Mouse (Mus musculus) layer of hippocampus, adult 9-10 months (tissue): ENCODE results near the gene Ephb6.

ENCODE experiments used
- DNase-seq: peaks from one replicate; pipeline ENCODE4 v3.0.0; 2022; ENCODE audit warnings: low spot score

Gene Ephb6

DNA sequence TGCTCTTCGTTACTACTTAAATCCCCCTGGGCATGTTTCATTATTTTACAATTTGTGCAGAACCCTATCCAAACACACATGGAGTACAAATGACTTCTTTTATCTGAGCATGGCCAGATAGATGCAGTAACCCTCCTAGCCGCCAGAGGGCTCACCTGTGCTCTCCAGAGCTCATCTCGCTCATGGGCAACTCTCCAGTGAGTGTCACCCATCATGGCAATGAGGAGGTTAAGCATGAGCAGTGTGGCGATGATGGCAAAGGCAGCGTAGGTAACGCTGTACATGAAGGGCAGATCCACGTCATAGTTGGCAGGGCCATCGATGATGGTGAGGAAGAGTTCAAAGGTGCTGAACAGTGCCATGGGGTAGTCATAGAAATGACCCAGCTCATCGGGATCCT, 17.4 kb downstream of the Ephb6 start:
- peak; percentile 13 for DNase-seq

DNA sequence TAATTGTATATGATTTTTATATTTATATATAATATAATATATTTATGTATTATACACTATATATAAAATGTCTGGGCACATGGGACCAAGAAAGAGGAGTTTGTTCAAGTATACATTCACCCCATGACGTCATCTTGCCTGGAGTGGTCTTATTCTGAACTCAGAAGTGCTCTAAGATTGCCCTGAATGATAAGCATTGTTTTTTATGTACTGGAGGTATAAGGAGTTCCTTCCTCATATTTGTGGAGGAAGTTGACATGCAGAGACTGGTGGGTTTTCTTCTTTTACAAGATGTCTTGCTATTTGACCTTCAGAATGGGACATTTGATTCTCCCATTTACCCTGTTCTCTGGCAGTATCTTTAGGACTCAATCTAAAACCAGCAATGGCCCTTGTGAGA, 22.9 kb downstream of the Ephb6 start:
- no peak for DNase-seq

DNA sequence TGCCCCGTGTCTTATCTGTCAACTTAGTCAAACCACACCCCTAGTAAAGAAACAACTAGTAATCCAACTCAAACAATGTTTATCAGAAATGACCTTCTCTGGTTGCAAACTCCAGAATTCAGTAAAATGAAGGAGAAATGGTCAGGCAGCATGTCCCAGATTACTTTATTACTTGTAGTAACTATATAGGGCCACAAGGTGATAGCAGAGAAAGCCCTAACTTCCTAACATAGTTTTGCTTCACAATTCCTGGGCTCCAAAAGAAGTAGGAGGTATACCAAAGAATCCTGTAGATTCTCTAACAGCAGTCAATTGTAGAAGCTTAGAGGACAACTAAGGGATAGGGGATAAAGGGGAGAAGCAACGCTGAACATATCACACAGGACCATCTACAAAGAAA, 25.5 kb downstream of the Ephb6 start:
- no peak for DNase-seq

DNA sequence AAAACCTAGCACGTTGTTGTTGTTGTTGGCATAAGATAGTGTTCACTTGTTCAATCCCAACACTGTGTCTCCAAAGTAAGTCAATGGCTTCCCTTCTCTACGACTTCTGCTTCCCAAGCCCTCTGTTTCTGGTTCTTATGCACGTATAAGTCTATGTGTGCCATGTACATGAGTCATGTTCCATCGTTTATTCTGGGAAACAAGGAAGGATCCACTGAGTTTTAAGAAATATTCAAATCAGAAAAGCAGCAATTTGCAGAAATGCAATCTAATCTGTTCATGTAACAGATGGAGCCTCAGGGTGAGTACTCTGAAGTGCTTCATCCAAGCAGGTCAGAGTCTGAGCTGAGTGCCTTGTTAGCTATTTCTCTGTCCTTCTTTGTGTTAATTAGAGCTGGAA, 26.3 kb downstream of the Ephb6 start:
- no peak for DNase-seq

DNA sequence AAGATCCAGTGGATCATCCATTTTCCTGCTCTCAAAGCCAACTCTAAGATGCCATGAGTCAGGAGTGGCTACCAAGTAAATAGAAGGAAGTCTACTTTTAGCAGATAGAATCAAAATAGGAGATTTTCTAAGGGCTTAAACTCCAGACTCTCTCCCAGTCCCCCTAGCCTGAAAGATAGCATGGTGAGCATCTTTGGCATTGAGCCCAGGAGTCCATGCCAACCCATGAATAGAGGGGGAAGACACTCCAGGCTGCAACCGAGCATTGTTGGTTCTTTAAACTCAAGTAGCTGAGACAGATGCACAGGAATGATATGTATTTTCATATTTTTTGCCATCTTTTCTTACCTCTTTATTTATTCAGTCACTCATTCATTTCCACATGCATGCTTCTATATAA, 29.9 kb downstream of the Ephb6 start:
- no peak for DNase-seq

DNA sequence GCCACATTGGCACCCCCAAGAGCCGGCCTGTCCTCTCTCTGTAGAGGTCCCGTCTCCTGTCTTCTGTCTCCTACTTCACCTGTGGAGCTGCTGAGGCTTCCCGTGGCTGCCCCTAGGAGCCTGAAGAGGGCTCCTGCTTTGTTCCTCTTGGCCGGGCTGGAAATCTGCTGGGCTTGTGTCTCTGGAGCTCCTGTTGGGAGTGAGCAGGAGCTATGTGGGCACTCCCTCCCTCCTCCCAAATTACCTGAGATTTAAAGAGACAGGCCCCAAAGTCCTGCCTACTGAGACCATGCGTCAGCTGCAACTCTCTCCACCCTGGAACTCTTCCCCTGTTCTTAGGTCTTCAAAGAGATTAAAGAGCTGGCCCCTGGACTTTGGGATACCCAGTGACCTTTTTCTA, 30.9 kb downstream of the Ephb6 start, which contains the start of gene Trpv6:
Gene Trpv6 (minus strand): TSS at position 228 of the 400 bp plus-strand sequence.
- DNase-seq: no peak

DNA sequence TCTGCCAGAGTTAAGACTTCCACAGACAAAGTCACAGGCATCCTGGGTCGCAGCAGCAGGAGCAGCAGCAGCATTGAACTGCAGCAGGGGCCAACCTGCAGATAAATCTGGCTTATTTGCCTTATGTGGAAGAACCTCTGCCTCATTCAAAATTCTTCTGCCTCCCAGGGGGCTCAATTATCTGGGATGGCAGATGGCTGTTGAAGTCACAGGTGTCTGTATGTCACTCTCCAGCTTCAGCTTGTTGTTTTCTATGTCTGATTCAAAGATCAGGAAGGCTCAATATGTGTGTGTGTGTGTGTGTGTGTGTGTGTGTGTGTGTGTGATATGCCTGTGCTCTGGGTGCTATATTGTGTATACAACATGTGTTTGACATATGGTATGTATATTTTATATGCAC, 32.1 kb downstream of the Ephb6 start:
- DNase-seq: no peak

DNA sequence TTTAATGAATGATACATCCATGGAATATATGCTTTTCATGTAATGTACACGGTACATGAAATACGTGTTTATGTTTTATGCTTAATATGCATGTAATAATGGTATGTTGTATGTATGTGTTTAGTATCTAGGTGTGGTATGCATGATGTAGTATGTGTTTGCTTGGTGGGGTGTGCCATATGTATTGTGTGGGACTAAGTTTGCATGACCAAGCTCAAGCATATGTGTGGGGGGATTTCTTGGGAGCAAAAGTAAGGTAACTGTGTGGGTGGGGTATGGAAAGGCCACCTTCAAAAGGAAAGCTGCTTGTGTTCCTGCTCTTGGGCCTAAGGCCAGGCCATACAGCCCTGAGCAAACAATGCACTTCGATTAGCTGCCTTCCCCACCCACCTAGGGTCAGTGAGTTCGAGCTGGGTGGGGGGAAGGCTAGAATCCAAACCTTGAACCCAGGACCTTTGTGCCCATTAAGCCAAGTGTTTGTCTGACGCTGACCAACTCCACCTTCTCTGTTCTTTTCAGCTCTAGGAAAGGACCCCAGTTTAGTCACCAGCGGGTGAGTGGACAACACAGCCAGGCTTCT, 32.7 kb downstream of the Ephb6 start:
- DNase-seq: no peak

DNA sequence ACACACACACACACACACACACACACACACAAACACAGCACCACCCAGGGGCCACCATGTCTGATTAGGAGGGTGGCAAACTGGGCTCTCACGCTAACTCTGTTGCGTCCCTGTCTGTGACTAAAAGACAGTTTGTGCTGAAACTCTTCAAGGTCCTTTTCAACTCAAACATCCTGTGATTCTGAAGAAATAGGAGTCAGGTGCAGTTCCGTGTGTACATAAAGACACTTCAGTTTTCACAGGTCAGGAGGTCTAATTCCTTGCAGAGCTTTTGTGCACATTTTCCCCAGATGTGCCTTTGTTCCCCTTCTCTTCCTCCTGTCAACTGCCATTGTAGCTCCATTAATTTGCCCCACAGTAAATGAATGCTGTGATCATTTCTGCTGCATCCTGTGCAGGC, 35.2 kb downstream of the Ephb6 start:
- DNase-seq: no peak

DNA sequence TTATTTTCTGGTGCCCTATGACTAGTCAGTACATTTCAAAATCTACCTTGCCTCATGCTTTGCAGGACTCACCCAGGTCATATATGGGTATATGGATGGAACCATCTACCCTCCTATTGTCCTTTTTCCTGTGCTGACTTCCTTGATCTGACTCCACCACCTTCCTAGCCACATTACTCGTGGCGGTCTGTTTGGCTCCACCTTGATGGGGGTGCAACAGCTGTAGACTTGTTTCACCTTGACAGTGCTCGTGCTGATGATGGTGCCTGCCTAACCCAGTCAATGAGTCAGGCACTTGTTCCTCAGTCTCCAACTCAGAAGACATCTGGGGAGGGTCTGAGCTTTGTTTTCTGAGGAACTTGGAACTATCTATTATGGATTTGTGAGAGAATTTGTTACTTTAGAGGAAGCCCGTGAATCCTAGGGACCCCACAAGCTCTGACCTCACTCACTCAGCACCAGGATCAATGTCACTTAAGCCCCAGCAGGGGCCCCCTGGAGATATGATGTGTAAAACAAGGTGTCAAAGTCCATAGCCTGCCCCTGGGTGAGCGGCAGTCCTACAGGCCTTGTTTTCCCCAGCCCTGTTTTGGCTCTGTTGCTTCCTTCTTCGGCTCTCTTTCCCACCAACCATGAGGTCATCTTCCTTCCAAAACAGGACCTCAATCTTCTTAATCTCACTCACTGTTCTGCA, 36.0 kb downstream of the Ephb6 start:
- DNase-seq: no peak

DNA sequence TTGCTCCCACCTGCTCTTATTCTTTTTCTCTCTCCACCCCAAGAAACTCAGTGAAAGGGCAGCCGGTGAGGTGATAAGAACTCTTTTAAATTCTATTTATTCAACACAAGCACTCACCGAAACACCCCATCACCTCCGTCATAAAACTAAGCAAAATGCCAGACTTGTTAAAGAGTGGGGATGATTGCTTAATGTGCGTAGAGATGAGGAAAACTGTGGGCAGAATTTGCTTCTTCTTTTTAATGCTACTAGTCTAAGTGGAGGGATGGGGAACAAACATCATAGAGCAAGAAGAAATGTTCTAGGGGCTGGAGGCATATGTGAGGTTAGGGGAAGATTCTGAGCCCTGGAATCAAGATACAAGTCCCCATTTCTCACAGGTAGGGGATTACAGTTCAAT, 37.5 kb downstream of the Ephb6 start:
- DNase-seq: no peak

DNA sequence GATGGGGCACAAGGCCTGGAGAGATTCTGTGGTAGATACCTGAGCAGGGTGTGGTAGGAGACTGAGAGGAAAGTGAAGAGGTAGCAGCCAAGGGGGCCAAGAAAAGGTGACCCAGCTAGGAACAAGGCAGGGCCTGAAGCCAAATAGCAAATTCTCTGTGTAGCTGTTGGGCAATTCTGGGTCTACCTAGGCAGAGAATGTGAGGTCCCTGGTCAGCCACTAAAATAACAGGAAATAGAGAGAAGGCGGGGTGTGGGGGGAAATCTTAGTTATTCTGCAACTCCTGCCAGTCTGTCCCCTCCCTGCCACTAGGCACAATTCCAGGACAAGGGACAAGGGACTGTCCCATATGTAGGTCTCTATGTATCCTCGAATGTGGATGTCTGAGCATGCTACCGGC, 37.9 kb downstream of the Ephb6 start:
- no peak for DNase-seq

DNA sequence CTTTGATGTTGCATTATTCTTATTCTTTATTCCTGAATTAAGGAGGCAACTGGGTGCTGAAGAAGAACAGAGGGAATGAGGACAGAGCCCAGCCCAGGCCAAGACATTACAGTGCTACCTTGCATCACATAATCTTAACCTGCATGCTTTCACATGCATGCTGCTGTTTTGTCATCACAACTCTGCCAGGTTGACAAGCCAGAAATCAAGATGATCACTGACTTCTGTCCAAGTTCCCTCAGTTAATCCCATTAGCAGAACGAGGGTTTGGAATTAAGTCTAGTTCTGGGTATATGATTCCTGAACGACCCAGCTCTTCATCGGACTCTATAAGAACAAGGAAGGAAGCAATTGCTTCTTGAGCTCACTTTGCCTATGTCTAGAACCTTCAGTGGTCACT, 40.9 kb downstream of the Ephb6 start:
- no peak for DNase-seq

DNA sequence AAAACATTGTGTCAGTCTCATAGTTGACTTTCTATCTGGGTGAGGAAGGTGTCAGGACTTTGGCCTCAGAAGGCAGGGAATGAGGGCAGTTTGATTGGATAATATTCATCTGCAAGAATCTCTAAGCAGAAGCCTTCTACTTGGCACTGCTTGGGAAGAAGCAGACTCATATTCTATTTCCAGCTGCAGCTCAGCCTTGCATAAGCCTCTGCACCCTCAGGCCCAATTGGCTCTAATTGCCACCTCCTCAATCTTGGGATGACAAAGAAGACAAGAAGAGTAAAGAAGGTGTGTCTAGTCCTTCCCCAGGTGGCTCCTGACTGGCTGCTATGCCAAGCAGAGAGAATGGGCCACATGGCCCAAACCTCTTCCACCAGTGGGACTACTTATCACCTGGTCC, 41.4 kb downstream of the Ephb6 start:
- no peak for DNase-seq

DNA sequence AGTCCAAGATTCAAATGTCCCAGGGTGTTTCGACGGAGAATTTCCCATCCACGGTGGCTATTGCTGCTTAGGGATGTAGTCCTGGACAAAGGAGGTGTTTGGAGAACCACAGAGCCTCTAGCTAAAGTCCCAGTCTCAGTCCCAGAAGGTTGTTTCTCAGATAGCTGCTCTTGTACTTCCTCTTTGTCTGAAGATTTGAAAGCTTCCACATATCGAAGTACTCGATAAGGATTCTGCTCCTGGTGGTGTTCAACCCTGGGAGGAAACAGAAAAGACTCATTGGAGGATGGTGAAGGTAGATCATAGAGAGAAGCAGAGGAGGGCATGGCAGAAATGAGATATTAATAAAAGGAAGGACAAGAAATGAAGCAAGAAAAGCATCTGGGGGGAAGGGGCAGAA, 47.9 kb downstream of the Ephb6 start:
- DNase-seq: no peak

DNA sequence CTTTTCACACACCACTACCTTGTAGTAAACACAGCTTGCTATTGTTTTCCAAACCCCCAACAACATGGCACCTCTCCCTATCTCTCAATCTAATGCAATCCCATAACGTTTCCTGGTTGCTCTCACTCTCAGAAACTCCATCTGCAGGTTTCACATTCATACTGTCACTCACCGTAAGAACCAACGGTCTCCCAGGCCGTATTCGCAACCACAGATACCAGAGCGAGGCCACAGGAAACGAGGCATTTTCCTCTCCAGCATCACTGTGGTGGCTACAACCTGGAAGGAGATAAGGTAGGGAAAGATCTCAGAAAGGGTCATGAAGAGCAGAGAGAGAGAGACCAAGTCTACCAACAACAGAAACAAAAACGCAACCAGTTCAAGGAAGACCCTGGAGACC, 49.4 kb downstream of the Ephb6 start:
- no peak for DNase-seq

DNA sequence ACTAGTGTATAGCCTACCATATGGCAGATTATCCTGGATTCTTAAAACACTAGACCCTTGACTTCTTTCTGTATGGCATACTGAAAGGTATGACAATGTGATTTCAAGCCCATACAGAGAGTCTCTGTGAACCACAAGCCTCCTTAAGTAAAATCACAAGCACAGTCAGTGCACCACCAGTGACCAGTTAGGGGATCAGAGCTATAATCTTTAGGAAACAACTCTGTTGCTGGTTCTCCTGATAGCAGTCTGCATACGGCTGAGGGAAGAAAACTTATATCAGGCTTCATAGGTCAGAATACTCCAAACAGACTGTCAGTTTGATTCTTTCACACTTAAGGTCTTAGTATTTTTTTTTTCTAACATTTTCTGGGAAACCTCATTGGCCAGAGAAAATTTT, 53.2 kb downstream of the Ephb6 start:
- DNase-seq: no peak

DNA sequence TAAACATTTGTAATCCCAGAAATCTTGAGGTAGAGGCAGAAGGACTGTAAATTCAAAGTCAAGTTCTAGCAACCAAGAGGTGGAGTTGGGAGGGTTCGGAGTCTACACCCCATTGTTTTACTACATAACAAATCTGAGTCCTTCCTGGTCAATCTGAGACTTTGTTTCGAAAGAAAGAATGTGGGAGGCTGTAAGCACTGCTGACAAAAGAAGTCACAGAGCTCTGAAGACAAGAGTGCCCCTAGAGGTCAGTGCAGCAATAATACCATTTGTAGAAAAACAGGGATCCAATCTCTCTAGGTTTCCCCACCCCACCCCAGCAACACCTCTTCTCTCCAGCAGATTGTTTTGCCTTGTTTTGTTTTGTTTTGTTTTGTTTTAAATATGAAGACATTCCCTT, 57.0 kb downstream of the Ephb6 start:
- DNase-seq: no peak
